10 mouse cellular contexts compared by ENCODE assay signal in the genomic region with DNA sequence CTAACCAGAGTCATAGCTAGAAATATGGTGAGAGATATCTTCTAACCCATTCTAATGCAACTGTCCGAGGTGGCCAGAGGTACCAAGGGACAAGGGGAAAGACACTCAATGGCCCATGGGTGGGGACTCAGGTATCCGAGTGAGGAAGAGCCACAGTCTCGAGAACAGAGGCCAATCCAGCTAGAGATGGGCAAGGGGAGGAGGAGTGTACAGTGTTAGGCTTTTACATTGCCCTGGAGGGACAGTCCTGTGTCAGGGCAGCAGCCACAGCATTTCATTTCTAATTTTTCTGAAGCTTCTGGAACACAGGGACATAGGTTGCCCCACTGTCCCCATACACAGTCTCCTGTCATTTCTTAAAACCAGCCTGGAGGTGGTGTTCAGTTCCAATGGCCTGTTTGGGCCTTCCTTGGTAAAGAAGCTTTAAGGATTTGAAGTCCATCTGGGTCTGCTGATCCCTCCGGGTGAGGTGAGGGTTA. TPM values are rescaled to one million over a fixed set of nuclear protein-coding genes. Genes with fewer than 3 reads are reported as not detected.
"Had no signal": no experiment of that assay in that cellular context is flagged by ENCODE, and none has a peak within 500 bp of the region (broad histone marks: within the 10 kb centered on the region; RNA-seq: fewer than 3 reads in every experiment).

No protein-coding gene starts in this region.

- H3K9ac ChIP-seq: limb, embryonic 12.5 days; liver, embryonic 14.5 days; lung, embryonic 14.5 days; neural tube, embryonic 13.5 days; stomach, embryonic 15.5 days had no signal

- H3K36me3 ChIP-seq: limb, embryonic 12.5 days; stomach, embryonic 15.5 days had no signal

- H3K9me3 ChIP-seq: stomach, embryonic 15.5 days had no signal

- ATAC-seq: inflammation-experienced regulatory T-cells, adult 6 months had no signal

- H3K4me3 ChIP-seq: left cerebral cortex, adult 2 months; limb, embryonic 12.5 days; megakaryocyte, embryonic 14.5 days; neural tube, embryonic 13.5 days; stomach, embryonic 15.5 days had no signal

- H3K27ac ChIP-seq: left cerebral cortex, adult 2 months; limb, embryonic 12.5 days; liver, embryonic 14.5 days; macrophage; neural tube, embryonic 13.5 days; stomach, embryonic 15.5 days had no signal

- H3K4me2 ChIP-seq: limb, embryonic 12.5 days; lung, embryonic 14.5 days; neural tube, embryonic 13.5 days; stomach, embryonic 15.5 days had no signal

RNA-seq across cellular contexts. Expression of gene Nnmt, which starts 40.7 kb away (rescaled TPM):
- total RNA-seq: monocyte, adult 5-6 weeks had no signal
- polyA plus RNA-seq: macrophage had no signal
